ENCODE assay signal across 14 mouse cellular contexts in genomic region chr12:72239230-72239894, GRCm38 (mm10). TPM values are rescaled to one million over a fixed set of nuclear protein-coding genes. Genes with fewer than 3 reads are reported as not detected.
DNase-seq lines count a peak whose midpoint lies in the region; ATAC-seq and TF ChIP-seq lines count a peak whose summit lies in the region.
"Had no signal": no experiment of that assay in that cellular context is flagged by ENCODE, and none has a peak within 500 bp of the region (broad histone marks: within the 10 kb centered on the region; RNA-seq: fewer than 3 reads in every experiment).

No protein-coding gene starts in this region.

- no peaks in the 10 kb centered on the region for H3K9me3 ChIP-seq in neural tube, embryonic 13.5 days
- no peaks in the 10 kb centered on the region for H3K9me3 ChIP-seq in hindbrain, embryonic 14.5 days (ENCODE audit: control insufficient read depth, low read length)
- H3K9me3 ChIP-seq in liver, postnatal 0 days (ENCODE audit: low read length) = no peaks in the 10 kb centered on the region

- H3K4me1 ChIP-seq in neural tube, embryonic 13.5 days (replicated peaks) = peaks cover 28% of the 10 kb centered on the region
- H3K4me1 ChIP-seq in hindbrain, embryonic 14.5 days (replicated peaks; ENCODE audit: control insufficient read depth, insufficient read depth, low read length) = 0 out of 2 replicates have a peak, but pooled peaks cover 13% of the 10 kb centered on the region
- H3K4me1 ChIP-seq in liver, postnatal 0 days (ENCODE audit: insufficient read depth) = 0 out of 2 replicates have a peak, but pooled peaks cover 2% of the 10 kb centered on the region

- no peak overlapping the region for H3K4me3 ChIP-seq in neural tube, embryonic 13.5 days
- no peak overlapping the region for H3K4me3 ChIP-seq in hindbrain, embryonic 14.5 days (replicated peaks; ENCODE audit: low read length)
- no peak overlapping the region for H3K4me3 ChIP-seq in gastrocnemius, adult 2 months
- H3K4me3 ChIP-seq in liver, postnatal 0 days (ENCODE audit: low read depth, low read length) = no peak overlapping the region

- DNase-seq in frontal cortex, adult 2 months (ENCODE audit: extremely low spot score in 1 of 2, low spot score in 1 of 2) = peak; percentile 64 to 76
- no peak for DNase-seq in frontal cortex, postnatal 10 days (ENCODE audit: low spot score in 2 of 2)
- no peak for DNase-seq in neural tube, embryonic 10.5 days (ENCODE audit: extremely low spot score, low spot score)
- DNase-seq in hindbrain, embryonic 14.5 days (ENCODE audit: low spot score) = no peak
- DNase-seq in telencephalon, adult 2 months (ENCODE audit: low read depth, low spot score) = peak; percentile 80
- DNase-seq in gastrocnemius, adult 2 months = no peak
- DNase-seq in liver, postnatal 0 days = no peak
- DNase-seq: adrenal gland, postnatal 25 days had no signal

- no peak for TF ChIP-seq CTCF in gastrocnemius, adult 2 months (IDR thresholded peaks at IDR 0.05)
- no peak for TF ChIP-seq CTCF in liver, postnatal 0 days (IDR thresholded peaks at IDR 0.05; ENCODE audit: low read depth)

- no peak for ATAC-seq in neural tube, embryonic 13.5 days (ENCODE audit: low read depth)
- no peak for ATAC-seq in hindbrain, embryonic 14.5 days (ENCODE audit: low FRiP score)
- no peak for ATAC-seq in liver, postnatal 0 days
- ATAC-seq: Patski had no signal

- no peak for TF ChIP-seq EP300 in liver, postnatal 0 days (IDR thresholded peaks at IDR 0.05; ENCODE audit: low read depth)

- no peak overlapping the region for H3K9ac ChIP-seq in neural tube, embryonic 13.5 days
- H3K9ac ChIP-seq in hindbrain, embryonic 14.5 days = no peak overlapping the region
- no peak overlapping the region for H3K9ac ChIP-seq in liver, postnatal 0 days (replicated peaks)
- H3K9ac ChIP-seq: liver, embryonic 14.5 days had no signal

- H3K27me3 ChIP-seq in neural tube, embryonic 13.5 days = no peaks in the 10 kb centered on the region
- no peaks in the 10 kb centered on the region for H3K27me3 ChIP-seq in hindbrain, embryonic 14.5 days (ENCODE audit: control insufficient read depth, insufficient read depth, low read length)
- H3K27me3 ChIP-seq in liver, postnatal 0 days (ENCODE audit: insufficient read depth, low read length) = peaks cover 30% of the 10 kb centered on the region

- H3K4me2 ChIP-seq in neural tube, embryonic 13.5 days = no peak overlapping the region
- H3K4me2 ChIP-seq in hindbrain, embryonic 14.5 days (replicated peaks) = no peak overlapping the region
- H3K4me2 ChIP-seq in liver, postnatal 0 days (ENCODE audit: low read depth, low read length) = no peak overlapping the region

- H3K36me3 ChIP-seq in neural tube, embryonic 13.5 days = no peaks in the 10 kb centered on the region
- no peaks in the 10 kb centered on the region for H3K36me3 ChIP-seq in hindbrain, embryonic 14.5 days (replicated peaks; ENCODE audit: control insufficient read depth, insufficient read depth)
- H3K36me3 ChIP-seq in liver, postnatal 0 days (replicated peaks; ENCODE audit: insufficient read depth, low read length) = no peaks in the 10 kb centered on the region

- H3K27ac ChIP-seq in neural tube, embryonic 13.5 days (replicated peaks) = peak overlapping the region; percentile 72
- H3K27ac ChIP-seq in hindbrain, embryonic 14.5 days = peak overlapping the region; percentile 72
- H3K27ac ChIP-seq in gastrocnemius, adult 2 months = no peak overlapping the region
- no peak overlapping the region for H3K27ac ChIP-seq in liver, postnatal 0 days (ENCODE audit: low read depth)
- H3K27ac ChIP-seq: liver, embryonic 14.5 days had no signal

- intact Hi-C loops in gastrocnemius, adult 2 months (cut with DNase I) = no loop called here

- WGBS in neural tube, embryonic 13.5 days = 38% methylated on average over 12 of the region's 12 CpGs
- 37% methylated on average over 12 of the region's 12 CpGs for WGBS in hindbrain, embryonic 14.5 days
- WGBS in liver, postnatal 0 days (ENCODE audit: insufficient replicate concordance) = 56% methylated on average over 12 of the region's 12 CpGs

RNA-seq across cellular contexts. Expression of gene Ccdc175, which starts 54.5 kb away (rescaled TPM):
- 0.02 TPM in 1 of 2 replicates, not detected in the other for polyA plus RNA-seq in frontal cortex, adult 2 months (2012; rRNA removed)
- not detected in 2 replicates for polyA plus RNA-seq in neural tube, embryonic 13.5 days (2015; fragmentation: Nextera tagmentation; extraction: Ambion mirVana)
- polyA plus RNA-seq in hindbrain, embryonic 14.5 days (2014; fragmentation: Nextera tagmentation; extraction: Ambion mirVana) = 0.08 TPM in 1 of 2 replicates, not detected in the other
- not detected for total RNA-seq in gastrocnemius, adult 2 months (2021)
- not detected in 2 replicates for polyA plus RNA-seq in liver, postnatal 0 days (2015; fragmentation: Nextera tagmentation; extraction: Ambion mirVana)
- total RNA-seq: adrenal gland, postnatal 25 days; megakaryocyte, adult 5-6 weeks had no signal
- polyA plus RNA-seq: large intestine, adult 2 months; liver, embryonic 14.5 days; Patski; stomach, embryonic 14.5 days had no signal

Comparison
In these comparisons a context has a peak if more than half of its experiments do, and no peak if none do; other contexts are left out.
1. DNase-seq: peak in frontal cortex, adult 2 months (2 of 2) and telencephalon, adult 2 months (single experiment); none in frontal cortex, postnatal 10 days (0 of 2), neural tube, embryonic 10.5 days (single experiment), hindbrain, embryonic 14.5 days (single experiment), gastrocnemius, adult 2 months (single experiment) and liver, postnatal 0 days (single experiment).
2. H3K27ac ChIP-seq: peak in neural tube, embryonic 13.5 days (single experiment) and hindbrain, embryonic 14.5 days (single experiment); none in gastrocnemius, adult 2 months (single experiment) and liver, postnatal 0 days (single experiment).